Mouse (Mus musculus): ENCODE results near the gene Crb2.

DNA sequence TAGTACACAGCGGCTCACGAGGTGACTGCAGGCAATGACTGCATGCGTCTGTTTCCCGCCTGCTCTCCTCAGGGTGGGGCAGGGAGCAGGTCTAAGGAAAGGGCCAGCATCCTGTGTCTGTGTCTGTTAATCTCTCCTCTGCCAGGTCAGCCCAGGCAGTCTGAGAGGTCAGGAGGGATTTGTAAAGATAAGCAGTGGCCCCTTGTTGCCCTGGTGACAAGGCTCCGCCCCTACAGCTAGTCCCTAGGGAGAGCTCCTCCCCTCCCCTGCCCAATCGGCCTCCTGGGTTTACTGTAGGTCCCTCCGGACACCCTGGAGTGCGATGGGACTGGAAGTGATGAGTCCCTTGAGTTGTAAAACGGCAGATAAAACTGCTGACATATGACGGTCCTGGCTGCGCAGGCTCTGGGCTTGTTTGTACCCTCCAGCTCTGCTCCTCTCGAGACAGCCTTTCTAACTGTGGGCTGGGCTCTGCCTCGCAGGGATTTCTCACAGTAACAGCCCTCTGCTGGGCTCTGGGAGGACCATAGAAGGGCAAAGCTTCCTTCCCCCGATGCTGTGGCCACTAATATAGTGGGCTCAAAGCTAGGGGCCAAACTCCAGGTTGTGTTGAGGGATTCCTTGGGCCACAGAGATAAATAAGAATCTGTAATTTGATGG is 4.4 kb downstream of the Crb2 start:
- TF ChIP-seq CTCF (conservative IDR thresholded peaks at IDR 0.05; ENCODE audit: insufficient read depth, insufficient read length, low read depth, low read length) (no peak), POLR2A (IDR thresholded peaks at IDR 0.05; ENCODE audit: low read depth, low read length) (no peak)

Measured in kidney, adult 2 months (tissue).